Mouse (Mus musculus): ENCODE results near the gene Golga5.

DNA sequence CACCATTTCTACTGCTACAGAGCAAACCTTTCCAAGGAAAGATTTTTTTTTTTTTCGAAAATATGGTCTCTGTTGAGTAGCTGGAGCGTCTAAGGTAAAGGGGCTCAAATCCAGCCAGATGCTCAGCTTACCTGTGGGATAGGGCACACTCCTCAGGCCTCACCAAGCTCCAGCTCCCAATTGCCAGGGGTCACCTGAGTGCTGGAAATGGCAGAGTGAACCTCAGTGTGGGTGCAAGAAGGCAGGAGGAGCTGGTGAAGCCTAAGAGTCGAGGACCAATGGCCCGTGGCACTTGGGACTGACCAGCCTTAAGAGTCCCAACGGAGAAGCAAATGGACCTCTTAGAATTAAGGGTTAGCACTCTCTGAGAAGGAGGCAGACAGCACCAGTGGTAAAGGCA is 30.3 kb downstream of the Golga5 start:
- TF ChIP-seq CTCF (IDR thresholded peaks at IDR 0.05; ENCODE audit: insufficient read depth, low read depth, low read length) = no peak
- TF ChIP-seq POLR2A (IDR thresholded peaks at IDR 0.05; ENCODE audit: insufficient read depth, low read depth, low read length) = no peak

Data from olfactory bulb, adult 2 months (tissue).